Mouse (Mus musculus) cerebellum, adult 11 months (tissue): ENCODE data around the gene Slc41a2.
A peak's percentile ranks its signal among the peaks of the same experiment; 100 is the strongest.

Experiments used
- DNase-seq: peaks from one replicate; pipeline ENCODE4 v3.0.0; 2022

Gene Slc41a2

DNA sequence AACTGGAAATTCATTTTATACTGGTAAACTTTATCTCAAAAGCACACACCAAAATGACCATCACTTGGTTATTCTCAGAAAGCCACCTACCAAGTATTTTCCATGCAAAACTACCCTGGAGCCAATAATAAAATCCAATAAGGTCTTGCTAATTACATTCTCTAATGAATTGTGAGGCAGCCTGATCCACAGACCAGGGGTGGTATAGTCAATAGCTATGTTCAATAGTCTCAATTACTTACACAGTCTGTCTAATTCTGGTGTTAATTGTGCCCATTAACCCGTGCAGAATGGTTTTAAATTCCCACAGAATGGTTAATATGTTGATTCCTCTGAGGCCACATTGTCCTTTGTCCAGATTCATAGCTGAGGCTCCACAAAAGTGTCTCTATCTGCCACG is 118.9 kb downstream of the Slc41a2 start:
- DNase-seq = no peak

DNA sequence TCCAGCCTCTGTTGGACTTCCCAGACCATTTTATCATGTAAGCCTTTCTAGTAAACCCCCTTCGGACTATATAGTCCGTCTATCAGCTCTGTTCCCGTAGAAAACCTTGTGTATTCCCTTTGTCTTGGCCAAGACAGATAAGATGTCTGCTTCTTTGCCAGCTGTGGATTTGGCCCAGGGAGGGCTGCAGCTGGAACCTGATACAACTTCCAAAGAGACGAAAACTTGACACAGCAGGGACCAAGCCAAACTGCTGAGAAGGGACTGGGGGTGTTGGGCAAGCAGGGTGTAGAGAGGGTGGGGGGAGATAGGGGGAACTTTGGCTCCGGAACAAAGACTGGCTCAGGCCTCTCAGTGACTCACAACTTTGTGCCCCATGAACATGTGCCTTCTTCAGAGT is 120.4 kb downstream of the Slc41a2 start:
- DNase-seq = no peak

DNA sequence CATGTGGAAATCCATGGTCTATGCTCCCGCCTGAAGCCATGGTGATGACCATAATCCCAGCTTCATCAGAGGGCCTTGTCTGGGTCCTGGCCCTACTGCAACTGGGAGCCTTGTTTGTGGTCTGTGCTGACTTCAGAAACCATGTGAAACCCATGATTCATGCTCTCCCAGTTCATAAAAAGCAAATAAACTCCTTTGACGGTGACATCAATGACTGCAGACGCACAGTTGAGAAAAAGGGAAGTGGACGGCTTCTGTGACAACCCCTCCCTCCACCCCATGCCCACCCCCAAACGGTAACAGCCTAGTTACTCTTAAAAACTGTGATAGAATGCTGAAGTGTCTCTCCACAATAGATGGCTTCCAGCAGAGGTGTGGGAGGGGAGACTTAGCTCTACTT is 122.1 kb downstream of the Slc41a2 start:
- no peak for DNase-seq

DNA sequence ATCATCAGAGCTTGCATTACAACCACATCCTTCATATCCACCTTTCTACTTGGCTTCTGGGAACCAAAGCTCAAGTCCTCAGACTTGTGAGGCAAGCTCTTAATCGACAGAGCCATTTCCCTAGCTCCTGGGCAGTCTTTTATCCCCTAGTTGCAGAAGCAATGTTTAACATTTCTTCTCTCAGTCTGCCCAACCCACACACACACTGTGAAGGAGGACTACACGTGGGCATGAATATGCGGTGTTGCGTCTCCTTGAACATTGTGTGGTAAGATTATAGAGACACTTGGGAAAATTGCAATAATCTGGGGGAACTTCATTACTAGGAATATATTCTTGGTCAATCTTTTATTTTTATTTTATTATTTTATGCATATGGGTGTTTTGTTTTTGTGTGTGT is 125.1 kb downstream of the Slc41a2 start:
- DNase-seq = no peak

DNA sequence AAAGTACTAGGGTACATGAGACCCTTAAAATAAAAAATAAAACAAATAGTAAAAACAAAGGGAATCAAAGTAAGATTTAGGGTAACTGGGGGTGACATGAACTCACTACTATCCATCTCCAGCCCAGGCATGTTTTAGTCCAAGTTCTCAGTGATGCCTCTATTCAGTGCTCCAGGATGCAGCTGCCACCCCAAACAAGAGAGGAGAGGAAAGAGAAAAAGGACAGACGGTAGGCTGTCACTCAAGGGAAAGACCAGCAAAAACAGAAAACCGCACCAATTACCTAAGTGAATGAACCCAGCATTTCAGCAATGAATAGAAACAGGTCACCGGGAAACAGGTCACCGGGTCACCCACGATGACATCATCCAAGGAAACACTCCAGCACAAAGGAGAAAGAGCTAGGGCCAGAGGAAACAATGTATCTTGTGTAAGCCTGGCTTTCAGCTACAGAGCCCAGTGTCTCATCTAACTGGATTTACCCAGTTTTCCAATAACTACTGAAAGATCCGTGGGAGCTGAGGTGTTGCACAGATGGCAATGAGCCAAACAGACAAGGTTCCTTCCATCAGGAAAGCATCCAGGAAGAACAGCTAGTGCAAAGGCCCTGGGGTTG is 126.6 kb downstream of the Slc41a2 start:
- DNase-seq = no peak

DNA sequence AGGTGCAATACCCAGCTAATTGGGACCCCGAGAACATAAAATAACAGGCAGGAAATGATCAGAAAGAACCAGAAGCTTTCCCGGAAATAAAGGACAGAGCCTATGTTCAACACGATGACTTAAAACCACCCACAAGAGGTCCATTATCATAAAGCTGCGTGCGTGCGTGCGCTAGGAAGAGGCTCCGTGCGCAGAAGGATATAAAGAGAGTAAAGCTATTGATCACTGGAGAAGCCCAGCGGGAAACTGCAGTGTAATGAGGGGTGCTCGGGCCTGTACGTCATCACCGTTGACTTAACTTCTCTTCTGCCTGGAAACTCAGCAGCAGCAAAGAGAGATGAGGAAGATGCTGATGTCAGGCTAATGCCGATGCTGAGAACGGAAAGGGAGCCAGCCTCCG is 127.6 kb downstream of the Slc41a2 start:
- no peak for DNase-seq

DNA sequence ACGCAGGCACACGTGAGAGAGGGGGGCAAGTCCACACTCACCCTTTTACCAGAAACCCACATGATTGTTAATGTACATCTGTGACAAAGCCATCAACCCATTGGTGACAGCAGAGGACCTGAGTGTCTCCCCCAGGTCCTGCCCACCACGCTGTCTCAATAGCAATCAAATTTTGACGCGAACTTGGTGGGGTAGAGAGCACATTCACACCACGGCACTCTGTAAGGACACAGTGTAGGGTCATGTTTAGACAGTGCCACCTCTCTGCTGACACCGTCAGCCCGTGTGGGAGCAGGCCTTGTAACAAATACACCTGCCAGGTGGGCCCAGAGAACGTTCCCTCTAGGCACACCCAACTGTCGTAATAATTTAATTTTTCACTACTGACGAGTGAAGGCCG is 128.3 kb downstream of the Slc41a2 start:
- DNase-seq = no peak

DNA sequence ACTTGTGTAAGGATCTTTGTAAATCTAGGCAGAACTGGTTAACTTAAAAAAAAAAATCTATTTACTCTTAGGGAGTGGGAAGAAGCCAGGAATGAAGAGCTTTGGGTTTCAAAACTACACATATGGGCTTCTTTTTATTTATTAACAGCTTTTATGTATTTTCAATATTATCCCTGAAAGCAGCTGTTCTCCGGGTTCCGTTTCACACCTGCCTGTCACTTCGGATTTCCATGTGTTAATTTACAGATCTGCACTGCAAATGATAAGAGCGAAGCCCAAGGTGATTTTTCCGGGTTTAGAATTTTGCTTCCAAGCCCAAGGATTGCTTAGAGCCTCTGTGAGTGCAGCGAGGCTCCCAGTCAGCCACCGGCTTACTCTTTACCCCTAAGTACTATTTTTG is 129.2 kb downstream of the Slc41a2 start:
- no peak for DNase-seq

DNA sequence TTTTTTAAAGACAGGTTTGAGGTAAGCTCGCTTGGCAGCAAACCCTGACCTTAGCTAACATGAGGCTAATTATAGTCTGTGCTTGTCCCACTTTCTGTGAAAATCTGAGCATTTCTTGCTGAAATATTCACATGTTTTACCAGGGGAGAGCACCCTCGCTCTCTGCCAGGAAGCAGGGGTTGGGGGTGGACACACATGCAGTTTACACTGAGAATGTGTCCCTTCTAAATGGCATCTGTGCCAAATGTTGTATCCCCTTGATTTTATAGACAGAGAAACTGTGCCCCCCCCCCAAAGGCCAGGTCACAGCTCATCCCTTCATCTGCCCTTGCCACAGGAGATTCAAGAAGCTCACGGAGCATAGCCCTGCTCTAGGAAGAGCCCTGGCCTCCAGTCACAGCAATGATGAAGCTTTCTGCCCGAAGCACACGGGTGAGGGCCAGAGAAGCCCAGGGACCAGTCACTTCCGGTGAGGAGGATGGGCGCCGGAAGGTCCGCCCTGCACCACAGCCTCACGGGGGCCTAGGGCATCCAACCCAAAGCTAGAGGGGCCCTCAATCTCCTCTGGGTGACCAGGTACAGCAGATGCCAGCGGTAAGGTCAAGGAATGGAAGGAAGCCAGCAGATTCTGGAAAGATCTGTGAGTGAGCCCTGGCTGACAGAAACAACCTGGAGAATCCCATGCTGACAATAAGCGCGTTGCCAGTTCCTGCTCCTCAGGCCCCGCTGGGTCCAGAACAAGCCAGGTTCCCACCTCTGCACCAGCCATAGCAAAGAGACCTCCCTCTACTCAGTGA is 134.6 kb downstream of the Slc41a2 start:
- DNase-seq = peak; percentile 31

DNA sequence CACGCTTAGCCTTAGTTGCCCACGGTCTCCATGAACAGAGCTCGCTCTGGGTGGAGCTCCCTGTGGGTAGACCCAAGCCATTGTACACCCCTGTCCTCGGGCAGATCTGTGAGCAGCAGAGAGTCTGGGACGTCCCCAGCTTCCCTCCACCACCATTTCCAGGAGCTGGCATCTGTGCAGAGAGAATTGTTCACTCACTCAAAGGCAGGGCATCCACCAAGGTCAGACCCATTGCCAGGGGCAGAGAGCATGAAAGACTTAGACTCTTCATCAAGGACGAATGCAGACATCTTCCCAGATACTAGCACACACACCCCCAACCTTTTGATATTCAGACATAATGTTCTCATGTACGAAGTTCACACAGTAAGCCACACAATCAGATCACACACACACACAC is 136.2 kb downstream of the Slc41a2 start:
- DNase-seq = no peak

DNA sequence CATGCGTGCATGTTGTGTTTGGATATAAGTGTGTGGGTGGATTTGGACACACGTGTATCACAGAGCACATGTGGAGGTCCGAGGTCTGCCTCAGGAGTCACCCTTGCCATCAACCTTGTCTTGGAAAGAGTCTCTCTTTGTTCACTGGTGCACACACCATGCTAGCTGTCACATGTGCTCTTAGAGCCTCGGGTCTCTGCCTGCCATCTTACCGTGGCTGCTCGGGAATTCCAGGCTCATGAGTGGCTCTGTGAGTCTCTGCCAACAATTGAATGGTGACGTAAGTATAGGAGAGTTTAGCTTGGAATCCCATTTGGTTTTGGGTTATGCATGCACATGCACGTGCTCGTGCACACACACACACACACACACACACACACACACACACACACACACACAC is 138.4 kb downstream of the Slc41a2 start:
- no peak for DNase-seq

DNA sequence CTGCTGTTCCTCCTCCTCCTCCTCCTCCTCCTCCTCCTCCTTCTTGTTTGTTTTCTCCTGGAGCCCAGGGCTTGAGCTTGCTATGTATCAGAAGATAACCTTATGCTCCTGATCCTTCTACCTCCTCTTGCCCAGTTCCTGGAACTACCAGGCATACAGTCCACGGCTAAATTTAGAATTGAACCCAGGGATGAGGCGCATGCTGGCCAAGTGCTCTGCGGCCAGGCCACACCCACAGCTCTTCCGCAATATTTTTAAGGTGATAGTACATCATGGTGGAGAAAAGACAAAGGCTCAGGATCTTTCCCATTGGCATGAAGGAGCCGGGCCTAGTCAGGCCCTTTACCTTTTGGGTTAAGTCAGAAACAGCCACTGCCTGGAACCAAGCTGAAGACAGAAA is 139.0 kb downstream of the Slc41a2 start:
- no peak for DNase-seq

DNA sequence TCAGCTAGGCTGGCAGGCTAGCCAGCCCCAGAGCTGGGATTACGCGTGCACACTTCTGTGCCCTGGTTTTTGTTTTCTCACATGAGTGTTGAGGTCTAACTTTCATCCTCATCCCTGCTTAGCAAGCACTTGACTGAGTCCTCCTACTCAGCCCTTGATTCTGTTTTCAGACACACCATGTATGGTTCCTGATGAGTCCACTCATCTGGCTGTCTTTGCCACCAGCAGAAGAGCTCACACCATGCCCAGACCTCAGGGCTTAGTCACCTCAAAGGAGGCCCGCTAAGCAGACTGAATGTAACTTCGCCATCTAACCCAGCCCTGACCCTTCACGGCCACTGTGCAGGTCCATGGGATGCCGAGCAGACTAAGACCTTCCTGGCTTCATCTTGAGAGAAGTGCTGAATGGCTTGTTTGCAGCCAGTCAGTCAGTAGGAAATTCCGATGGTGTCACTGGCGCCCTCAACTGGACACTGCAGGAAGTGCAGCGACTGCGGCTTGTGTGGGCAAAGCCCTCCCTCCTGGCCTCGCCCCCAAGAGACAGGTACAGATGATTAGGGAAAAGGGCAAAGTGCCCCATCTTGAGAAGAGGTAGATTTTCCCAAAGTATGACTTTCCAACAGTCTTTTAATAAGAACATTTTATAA is 139.9 kb downstream of the Slc41a2 start:
- DNase-seq = peak; percentile 70

DNA sequence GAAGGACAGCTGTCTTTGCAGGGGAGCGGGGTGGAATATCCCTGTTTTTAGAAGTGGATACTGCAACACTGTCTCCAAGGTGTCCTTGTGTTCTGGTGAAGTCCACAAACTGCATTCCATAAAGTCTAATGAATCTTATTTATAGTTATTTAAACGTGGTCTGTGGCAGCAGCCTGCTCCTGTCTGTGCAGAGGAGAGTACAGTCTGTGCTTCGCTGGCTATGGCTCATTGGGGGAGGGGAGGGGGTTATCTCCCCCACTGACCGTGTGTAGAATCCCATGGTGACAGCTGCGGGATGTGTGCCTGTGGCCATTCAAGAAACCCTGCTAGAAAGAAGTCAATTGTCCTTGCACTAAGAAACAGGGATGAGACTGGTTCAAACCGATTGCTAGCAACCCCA is 145.7 kb downstream of the Slc41a2 start:
- DNase-seq = no peak

DNA sequence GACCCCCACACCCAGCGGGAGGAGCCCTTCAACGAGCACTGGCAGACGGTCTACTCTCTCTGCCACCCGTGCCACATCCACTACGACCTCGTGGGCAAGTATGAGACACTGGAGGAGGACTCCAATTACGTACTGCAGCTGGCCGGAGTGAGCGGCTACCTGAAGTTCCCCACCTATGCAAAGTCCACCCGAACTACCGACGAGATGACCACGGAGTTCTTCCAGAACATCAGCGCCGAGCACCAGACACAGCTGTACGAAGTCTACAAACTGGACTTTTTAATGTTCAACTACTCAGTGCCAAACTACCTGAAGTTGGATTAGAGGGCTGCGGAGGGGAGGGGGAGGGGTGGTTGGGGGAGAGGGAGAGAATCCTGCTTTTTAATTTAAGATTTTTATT is 146.2 kb downstream of the Slc41a2 start:
- DNase-seq = no peak

DNA sequence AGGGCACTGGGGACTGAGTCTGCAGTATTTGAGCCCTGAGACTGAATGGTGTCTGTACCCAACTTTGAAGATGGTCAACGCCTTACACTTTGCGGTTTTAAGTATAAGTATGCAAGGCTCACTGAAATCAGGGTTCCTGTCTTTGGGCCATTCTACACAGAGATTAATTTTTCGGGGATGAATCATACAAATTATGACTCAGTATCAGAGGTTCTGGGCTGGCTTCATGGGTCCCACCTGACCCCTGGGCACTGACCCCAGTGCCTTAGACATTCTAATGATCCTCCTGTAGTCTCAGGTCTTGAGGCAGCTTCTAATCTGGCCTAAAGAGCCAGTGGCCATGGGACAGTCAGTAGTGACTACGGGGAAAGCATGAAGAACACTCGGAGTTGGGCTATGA is 148.6 kb downstream of the Slc41a2 start:
- no peak for DNase-seq

DNA sequence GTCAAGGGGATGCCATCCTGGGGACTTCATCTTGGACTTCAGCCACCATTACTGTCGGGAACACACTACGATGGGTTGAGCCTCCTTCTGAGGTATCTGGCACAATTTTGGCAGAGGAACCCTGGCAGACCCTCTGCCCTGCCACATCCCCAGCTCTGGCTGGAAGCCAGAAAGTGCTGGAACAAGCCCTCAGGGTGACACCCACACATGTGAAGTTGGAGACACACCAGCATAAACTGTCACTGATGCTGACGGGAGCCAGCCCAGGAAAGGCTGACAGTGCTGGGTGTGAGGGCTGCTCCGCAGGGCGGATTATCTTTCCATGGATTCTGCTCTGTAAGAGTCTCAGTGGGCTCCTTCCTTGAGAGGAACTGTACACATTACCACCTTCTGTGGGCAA is 150.7 kb downstream of the Slc41a2 start:
- DNase-seq = no peak

DNA sequence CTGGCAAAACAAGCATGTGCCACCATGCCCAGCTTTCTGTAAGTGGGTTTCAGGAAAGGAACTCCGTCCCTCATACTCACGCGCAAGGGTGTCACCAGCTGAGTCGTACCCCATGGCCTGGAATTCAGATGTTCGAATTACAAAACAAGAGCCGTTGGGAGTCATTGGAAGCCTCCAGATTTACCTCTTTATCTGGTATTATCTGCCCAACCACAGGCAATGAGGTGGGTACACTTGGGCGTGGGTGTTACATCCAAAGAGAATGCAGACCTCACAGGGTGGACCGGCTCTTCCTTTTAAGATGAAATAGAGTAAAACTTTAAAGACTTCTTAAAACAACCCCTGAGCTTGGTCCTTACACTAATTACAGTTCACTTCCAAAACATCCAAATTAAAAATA is 151.5 kb downstream of the Slc41a2 start:
- DNase-seq = no peak

DNA sequence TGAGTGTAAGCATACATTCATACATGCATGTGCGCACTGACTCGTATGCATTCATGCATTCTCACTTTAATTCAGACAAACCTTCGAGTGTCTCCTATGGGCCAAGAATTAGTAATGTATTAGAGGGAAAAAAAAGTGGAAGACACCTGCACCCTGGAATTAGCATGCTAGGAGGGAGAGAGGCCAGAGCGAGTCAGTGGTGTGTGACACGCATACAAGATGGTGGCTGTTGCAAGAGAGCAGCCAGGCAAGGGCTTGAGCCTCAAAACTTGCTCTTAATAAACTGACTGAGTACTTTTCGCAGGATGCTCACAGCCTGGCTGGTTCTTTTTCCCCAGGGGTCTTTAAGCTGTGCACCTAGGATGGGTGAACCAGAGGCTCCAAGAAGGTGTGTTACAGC is 152.6 kb downstream of the Slc41a2 start:
- no peak for DNase-seq

DNA sequence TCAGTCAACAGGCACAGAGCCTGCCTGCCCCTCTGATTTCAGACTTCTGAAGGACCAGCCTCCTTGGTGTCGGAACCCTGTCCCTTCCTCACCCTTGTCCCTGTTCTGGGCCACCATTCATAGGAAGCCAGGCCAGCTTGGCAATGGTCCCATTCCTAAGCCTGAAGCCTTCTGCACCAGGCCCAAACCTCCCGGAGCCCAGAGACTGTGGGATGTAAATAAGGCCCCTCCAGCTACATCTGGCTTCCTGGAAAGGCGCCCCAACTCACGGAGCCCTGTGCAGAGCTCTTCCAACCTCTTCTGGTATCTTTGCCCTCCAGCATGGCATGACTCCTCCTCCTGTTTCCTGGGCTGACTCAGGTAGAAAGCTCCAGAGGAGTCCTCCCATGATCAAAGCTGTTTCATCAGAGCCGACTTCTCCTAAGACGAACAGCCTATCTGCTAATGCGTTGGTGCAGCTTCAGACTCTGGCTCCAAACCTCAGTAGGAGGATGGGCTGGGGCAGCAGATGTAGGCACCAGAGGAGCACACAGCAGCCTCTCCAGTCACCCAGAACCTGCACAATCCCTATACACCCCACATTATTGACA is 153.1 kb downstream of the Slc41a2 start:
- DNase-seq = peak; percentile 37

DNA sequence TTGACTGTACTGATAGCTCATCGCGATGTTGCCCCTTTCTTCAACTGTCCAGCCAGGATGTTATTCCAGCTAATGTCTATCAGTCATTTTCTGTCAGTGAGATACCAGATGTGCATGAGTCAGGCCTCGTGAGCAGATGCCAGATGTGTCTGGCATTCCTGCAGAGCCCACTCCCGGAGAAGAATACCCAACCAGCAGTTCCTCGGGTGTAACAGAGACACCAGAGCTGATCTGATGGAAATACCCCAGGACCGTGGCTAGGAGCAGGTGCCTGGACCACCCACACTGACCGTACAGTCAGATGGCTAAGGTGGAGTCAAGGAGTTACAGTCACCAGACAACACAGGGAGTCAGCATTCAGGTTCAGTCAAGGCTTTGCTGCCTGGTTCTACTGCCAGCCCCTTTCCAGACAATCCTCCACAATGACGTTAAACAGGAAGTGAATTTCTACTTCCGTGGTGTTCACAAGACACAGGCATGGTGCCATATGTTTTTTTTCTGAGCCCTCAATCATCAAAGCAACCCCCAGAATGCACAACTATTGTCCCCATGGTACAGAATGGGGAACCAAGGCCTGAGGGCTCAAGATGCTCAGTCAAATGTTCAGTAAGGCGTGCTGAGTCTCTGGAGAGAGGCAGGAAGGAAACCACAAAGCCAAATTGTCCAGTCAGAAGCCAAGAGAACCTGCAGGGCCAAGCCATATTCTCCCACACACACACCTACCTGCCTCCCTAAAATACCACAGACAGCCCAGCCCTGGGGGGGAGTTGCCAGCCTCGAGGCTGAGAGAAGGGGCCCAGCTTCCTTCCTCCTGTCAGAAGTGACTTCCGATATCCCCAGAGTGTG is 153.8 kb downstream of the Slc41a2 start:
- DNase-seq = no peak

DNA sequence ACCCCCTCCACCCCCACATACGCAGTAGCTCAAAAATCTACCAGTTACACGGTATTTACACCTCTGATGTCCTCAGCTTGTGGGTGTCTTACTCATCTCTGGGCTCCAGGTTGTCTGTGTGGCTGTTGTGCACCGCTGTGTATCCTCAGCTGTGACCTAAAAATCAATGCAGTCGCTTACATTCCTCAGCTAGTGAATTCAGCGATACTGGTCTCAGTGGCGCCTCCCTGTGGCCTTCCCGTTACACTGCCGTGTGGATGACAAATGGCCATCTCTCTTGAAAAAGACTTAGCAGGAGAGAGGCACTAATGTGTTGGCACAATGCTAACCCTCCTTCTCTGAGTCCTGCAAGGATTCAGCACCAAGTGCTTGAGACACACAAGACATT is 155.1 kb downstream of the Slc41a2 start:
- peak; percentile 72 for DNase-seq
